Mouse (Mus musculus): ENCODE results near the gene Tmem163.

Tmem163 gene

GRCm38 (mm10) chr1:127679498-127680133, at the start of gene Tmem163:
Gene Tmem163, minus strand, starts transcription at chr1:127679548.
- DNase-seq = peak; percentile 70 to 73

DNA sequence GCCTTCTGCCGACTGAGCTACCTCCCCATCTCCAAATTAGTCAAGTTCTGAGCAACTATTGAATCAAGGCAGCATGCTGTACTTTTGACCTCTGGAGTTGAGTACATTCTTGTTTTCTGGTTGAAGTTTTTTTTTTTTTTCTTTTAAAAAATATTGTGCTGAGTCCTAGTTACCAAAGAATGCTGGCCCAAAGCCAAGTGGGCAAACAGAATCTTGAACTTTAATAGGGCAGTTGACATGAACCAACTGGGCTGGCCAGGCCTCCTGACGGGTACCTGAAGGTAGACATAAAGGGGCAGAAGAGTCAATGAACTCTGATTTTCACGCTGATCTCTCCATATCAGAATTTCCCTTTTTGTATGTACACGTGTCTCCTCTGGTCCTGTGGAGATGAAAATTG, 49.7 kb upstream of the Tmem163 start, which contains the start of gene Acmsd:
Gene Acmsd (plus strand): TSS at position 318 of the 400 bp plus-strand sequence.
- no peak for DNase-seq

DNA sequence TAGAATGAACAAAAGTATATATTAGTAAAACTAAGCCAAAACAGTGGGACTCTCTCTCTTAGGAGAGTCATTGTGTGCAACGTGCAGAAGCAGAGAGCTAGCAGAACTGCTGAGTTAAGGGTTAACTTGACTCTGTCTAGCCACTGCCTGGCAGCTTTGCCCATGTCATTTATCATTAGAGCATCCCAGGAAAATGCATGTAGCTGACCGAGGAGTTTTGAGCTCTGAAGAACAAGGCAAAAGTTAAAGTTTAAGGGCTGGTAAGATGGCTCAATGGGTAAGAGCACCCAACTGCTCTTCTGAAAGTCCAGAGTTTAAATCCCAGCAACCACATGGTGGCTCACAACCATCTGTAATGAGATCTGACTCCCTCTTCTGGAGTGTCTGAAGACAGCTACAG, 44.2 kb upstream of the Tmem163 start:
- no peak for DNase-seq

DNA sequence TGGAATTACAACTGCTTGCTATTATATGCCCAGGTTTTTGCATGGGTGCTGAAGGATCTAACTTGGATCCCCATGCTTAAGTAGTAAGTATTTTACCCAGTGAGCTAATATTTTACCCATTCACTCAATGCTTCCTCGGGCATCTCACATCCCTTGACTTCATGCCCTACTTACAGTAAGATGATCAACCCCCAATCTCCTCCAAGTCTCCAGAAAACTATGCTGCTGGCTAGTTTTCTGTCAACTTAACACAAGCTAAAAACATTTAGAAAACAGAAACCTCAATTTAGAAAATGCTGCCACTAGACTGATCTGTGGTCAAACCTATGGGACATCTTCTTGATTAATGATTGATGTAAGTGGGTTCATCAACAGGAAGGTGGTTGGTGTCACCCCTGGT, 38.9 kb upstream of the Tmem163 start:
- DNase-seq = no peak

- DNase-seq = no peak
These were observed 37.1 kb upstream of the Tmem163 start for GRCm38 (mm10) chr1:127716441-127716840.

DNA sequence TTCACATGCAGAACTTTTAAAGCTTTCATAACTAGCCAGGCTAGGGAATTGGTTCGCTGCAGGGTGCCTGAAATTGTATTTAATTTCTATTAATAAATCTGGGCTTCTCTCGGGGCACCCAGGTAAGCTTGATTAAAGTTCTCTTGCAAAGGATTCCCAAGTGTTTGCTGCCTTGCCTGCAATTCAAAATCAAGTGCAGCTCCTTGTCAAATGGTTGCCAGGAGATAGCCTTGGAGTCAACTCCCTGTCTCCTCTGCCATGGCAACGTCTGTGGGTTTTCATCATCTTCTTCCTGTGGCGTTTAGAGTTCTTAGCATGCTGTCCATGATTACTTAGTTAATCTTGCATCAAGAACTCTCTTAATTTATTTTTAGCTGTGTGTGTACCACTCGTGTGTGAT, 26.9 kb upstream of the Tmem163 start:
- DNase-seq = no peak

- no peak for DNase-seq
These were observed 22.8 kb upstream of the Tmem163 start for GRCm38 (mm10) chr1:127702187-127702586.

DNA sequence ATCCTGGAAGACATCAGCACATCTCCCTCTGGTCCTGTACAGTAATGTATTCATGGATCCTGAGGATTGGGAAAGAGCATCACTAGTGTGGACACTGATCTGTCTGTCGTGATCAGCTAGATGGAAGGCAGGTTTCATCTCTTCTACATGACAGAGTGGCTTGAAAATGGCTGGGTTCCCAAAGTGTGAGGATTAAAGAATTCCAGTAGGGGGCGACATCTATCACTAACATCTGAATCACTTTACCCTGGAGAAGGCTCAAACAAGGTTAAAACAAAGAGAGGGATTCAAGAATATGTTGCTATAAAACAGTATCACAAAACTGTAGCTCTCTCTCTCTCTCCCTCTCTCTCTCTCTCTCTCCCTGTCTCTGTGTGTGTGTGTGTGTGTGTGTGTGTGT, 17.2 kb upstream of the Tmem163 start:
- DNase-seq = no peak

- peak; percentile 73 to 78 for DNase-seq
These were observed 1.4 kb downstream of the Tmem163 start for GRCm38 (mm10) chr1:127677661-127678580.

- peak; percentile 61 to 67 for DNase-seq
These were observed 2.2 kb downstream of the Tmem163 start for GRCm38 (mm10) chr1:127677131-127677631.

DNA sequence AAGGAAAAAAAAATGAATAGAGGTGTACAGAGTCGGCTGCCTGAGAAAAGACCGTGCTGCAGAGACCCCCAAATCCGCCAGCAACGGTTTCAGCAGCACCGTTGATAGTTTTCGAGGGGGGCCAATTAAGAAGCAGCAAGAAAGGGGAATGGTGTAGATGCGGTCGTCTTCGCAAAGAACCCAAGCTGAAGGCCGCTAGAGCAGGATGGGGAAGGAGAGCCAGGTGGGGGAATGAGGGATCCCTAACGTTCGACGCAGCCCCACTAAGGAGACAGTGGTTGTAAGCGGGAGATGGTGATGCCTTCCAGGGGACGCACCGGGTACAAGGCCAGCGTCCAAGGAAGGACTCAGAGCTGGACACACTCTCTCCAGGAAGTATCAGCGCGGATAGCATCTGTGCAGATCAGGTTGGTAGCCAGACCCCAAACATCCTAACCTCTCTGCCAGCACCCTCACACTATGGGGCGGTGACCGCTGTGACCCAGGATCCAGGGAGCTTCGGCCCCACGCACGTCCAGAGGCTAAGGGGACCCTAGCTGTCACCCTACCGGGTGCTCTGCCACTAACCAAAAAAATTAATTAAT, 2.7 kb downstream of the Tmem163 start:
- DNase-seq = peak; percentile 25 to 48

DNA sequence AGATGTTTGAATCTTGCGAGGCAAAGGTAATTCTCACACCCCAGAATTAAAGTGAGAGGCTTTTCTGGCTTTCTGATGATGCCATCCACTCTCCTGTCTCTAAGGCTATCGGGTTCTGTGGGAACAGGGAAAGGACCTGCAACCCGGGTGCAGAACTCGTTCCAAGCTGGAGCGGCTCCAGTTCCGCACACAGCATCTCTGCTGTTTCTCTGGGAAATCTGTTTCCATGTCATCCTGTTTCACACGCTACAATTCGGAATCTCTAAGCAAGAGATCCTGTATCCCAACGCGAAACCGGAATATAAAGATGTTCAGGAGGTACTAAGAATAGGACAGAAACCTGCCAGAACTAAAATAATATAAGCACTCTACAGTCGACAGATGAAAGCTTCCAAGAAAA, 3.2 kb downstream of the Tmem163 start:
- DNase-seq = peak; percentile 88

- DNase-seq = no peak
These were observed 4.1 kb downstream of the Tmem163 start for GRCm38 (mm10) chr1:127675253-127675652.

DNA sequence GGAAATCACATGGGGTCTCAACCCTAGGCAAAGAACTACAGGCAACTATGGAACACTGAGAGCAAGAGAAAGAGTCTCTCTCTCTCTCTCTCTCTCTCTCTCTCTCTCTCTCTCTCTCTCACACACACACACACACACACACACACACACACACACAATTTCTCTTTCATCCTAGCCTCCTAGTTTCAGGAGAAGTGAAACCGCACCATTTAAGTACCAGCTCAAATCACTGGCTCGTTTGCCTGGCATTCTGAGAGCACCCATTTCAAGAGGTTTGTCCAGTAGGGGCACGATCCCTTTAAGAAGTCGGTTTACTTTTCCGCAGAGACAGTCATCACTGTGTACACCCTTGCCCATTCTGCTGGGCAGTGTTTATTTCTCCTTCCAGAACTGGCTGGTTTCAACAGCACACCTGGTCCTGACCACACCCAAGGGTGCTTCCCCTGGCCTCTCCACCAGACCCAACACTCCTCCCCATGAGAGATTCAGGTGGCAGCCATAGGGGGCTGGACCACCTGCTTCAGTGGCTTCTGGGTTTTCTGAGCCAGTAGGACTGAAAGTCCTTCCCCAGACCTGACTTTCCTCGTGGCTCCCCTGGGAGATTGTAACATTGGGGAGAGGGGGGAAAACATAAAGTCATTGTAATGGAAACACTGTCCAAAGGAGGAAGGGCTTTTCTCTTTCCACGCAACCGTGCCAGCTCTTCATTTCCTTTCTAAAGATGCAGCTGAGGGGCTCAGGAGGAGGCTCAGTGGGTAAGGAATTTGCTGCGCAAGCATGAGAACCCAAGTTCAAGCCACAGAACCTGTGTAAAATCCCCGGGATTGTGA, 5.9 kb downstream of the Tmem163 start:
- no peak for DNase-seq

- DNase-seq = peak in 1 of 2 experiments; percentile 32
These were observed 11.2 kb downstream of the Tmem163 start for GRCm38 (mm10) chr1:127668161-127668560.

- no peak for DNase-seq
These were observed 12.1 kb downstream of the Tmem163 start for GRCm38 (mm10) chr1:127667110-127667860.

DNA sequence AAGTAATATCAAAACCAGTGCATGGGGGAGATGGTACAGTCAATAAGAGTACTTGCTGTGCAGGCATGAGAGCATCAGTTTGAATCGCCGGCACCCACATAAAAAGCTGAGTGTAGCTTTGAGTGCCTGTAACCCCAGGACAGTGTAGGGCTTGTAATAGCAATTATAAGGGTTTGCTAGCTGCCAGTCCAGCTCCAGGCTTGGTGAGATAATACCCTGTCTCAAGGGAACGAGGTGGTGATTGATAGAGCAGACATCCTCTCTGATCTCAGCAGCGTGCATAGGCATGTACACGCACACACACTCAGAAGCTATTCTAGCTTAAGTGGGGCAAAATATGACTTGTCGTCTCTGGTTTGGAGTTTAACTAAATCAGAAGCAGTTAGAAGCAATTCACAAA, 13.1 kb downstream of the Tmem163 start:
- DNase-seq = no peak

GRCm38 (mm10) chr1:127662385-127663068, 16.8 kb downstream of the Tmem163 start:
- DNase-seq = no peak

- no peak for DNase-seq
These were observed 18.0 kb downstream of the Tmem163 start for GRCm38 (mm10) chr1:127661118-127662012.

DNA sequence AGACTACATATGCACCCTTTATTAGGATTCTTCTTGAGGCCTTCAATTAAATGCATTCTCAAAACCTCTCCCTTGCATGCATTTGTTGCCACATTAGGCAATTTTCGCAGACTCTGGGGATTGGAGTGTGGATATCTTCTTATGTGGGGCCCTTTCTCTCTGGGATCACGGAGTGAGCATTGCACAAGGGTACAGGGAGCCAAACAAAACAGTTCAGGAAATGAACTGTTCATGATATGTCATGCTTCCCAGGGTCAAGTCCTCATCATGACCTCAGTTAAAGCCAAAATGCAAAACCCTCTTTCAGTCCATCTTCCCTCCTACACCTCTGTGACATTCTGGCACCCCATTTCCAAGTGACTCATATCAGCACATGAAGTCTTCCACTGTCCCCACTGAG, 27.8 kb downstream of the Tmem163 start:
- no peak for DNase-seq

Measured in cerebellum, postnatal 36 days (tissue).